In genomic region chr12:11037951-11038350, GRCm38 (mm10) we compare ENCODE assay signal across 11 mouse cellular contexts.
"Had no signal": no experiment of that assay in that cellular context is flagged by ENCODE, and none has a peak within 500 bp of the region (broad histone marks: within the 10 kb centered on the region; RNA-seq: fewer than 3 reads in every experiment).

No protein-coding gene starts in this region.

- H3K36me3 ChIP-seq: limb, embryonic 15.5 days; liver, embryonic 13.5 days; midbrain, embryonic 13.5 days; stomach, embryonic 15.5 days had no signal

- ATAC-seq: intestine, embryonic 16.5 days; liver, postnatal 0 days; midbrain, embryonic 13.5 days had no signal

- H3K9me3 ChIP-seq: limb, embryonic 15.5 days; liver, embryonic 13.5 days; midbrain, embryonic 13.5 days; stomach, embryonic 15.5 days had no signal

- H3K27ac ChIP-seq: layer of hippocampus, adult 2 months; limb, embryonic 15.5 days; liver, embryonic 13.5 days; midbrain, embryonic 13.5 days; stomach, embryonic 15.5 days had no signal

- H3K27me3 ChIP-seq: limb, embryonic 15.5 days; liver, embryonic 13.5 days; midbrain, embryonic 13.5 days; stomach, embryonic 15.5 days had no signal

- H3K4me2 ChIP-seq: limb, embryonic 15.5 days; liver, embryonic 13.5 days; midbrain, embryonic 13.5 days; stomach, embryonic 15.5 days had no signal

- H3K4me1 ChIP-seq: limb, embryonic 15.5 days; liver, embryonic 13.5 days; midbrain, embryonic 13.5 days; stomach, embryonic 15.5 days had no signal

- H3K9ac ChIP-seq: limb, embryonic 15.5 days; liver, embryonic 13.5 days; liver, postnatal 0 days; midbrain, embryonic 13.5 days; stomach, embryonic 15.5 days had no signal

- H3K4me3 ChIP-seq: layer of hippocampus, adult 2 months; limb, embryonic 15.5 days; liver, embryonic 13.5 days; midbrain, embryonic 13.5 days; stomach, embryonic 15.5 days had no signal

- DNase-seq: liver, embryonic 13.5 days; liver, postnatal 0 days; lung, postnatal 36 days; right cerebral cortex, postnatal 14 days; thymus, adult 2 months; thymus, postnatal 36 days had no signal
